Mouse (Mus musculus) limb, embryonic 11.5 days (tissue): Measurements from ENCODE around the gene Grid2ip. TPM values are rescaled to one million over a fixed set of nuclear protein-coding genes. Genes with fewer than 3 reads are reported as not detected.

Experiments used
- ATAC-seq: fragments of 200-750 bp; cut with Nextera tagmentation; 2 replicates; pipeline ENCODE4 v1.8.0; 2017; ENCODE audit warnings: low read depth; ENCODE audit not compliant: insufficient number of reproducible peaks, low FRiP score, low TSS enrichment
- DNase-seq: peaks from one replicate; pipeline ENCODE4 v3.0.0-alpha.2; 2015; ENCODE audit warnings: low spot score
- H3K27ac ChIP-seq: fragments of 300-500 bp; sonication (generic); replicated peaks from 2 replicates; pipeline ENCODE4 v1.5.1; 2014; ENCODE audit warnings: low read depth, mild to moderate bottlenecking, low read length
- H3K27me3 ChIP-seq: fragments of 300-500 bp; sonication (generic); 2 replicates; pipeline ENCODE4 v1.6.1; 2014; ENCODE audit warnings: mild to moderate bottlenecking, low read length, mixed read lengths; ENCODE audit not compliant: control insufficient read depth, insufficient read depth
- H3K36me3 ChIP-seq: fragments of 300-500 bp; sonication (generic); 2 replicates; pipeline ENCODE4 v1.6.1; 2014; ENCODE audit warnings: mild to moderate bottlenecking, low read length, moderate library complexity, mixed read lengths; ENCODE audit not compliant: control insufficient read depth, insufficient read depth
- H3K4me1 ChIP-seq: fragments of 300-500 bp; sonication (generic); 2 replicates; pipeline ENCODE4 v1.6.1; 2014; ENCODE audit warnings: low read length, mixed read lengths; ENCODE audit not compliant: control insufficient read depth, insufficient read depth
- H3K4me2 ChIP-seq: fragments of 300-500 bp; sonication (generic); 2 replicates; pipeline ENCODE4 v1.6.1; 2014; ENCODE audit warnings: low read depth, mild to moderate bottlenecking, moderate library complexity; ENCODE audit not compliant: severe bottlenecking
- H3K4me3 ChIP-seq: fragments of 300-500 bp; sonication (generic); 2 replicates; pipeline ENCODE4 v1.5.1; 2014; ENCODE audit warnings: low read depth, low read length
- H3K9ac ChIP-seq: fragments of 300-500 bp; sonication (generic); 2 replicates; pipeline ENCODE4 v1.6.1; 2014; ENCODE audit warnings: mild to moderate bottlenecking, low read length
- H3K9me3 ChIP-seq: fragments of 300-500 bp; sonication (generic); 2 replicates; pipeline ENCODE4 v1.6.1; 2016; ENCODE audit warnings: low read length; ENCODE audit not compliant: control insufficient read depth
- WGBS: fragments of 180-500 bp; shearing (Covaris S2); extraction: QIAGEN DNeasy Blood & Tissue Kit; methylation state at CpG from one replicate; pipeline ENCODE4 v1.1.7; 2014; 5-methylcytosine and 5-hydroxymethylcytosine counted together
- polyA plus RNA-seq: library from polyadenylated mRNA; unstranded; fragments of >200 nt; fragmentation: Nextera tagmentation; extraction: Ambion mirVana; gene quantifications from 2 replicates; pipeline ENCODE4 v1.2.1, GENCODE M21; 2014

Gene Grid2ip
- polyA plus RNA-seq, 1 experiment from 2014 or later = 0.31 TPM

DNA sequence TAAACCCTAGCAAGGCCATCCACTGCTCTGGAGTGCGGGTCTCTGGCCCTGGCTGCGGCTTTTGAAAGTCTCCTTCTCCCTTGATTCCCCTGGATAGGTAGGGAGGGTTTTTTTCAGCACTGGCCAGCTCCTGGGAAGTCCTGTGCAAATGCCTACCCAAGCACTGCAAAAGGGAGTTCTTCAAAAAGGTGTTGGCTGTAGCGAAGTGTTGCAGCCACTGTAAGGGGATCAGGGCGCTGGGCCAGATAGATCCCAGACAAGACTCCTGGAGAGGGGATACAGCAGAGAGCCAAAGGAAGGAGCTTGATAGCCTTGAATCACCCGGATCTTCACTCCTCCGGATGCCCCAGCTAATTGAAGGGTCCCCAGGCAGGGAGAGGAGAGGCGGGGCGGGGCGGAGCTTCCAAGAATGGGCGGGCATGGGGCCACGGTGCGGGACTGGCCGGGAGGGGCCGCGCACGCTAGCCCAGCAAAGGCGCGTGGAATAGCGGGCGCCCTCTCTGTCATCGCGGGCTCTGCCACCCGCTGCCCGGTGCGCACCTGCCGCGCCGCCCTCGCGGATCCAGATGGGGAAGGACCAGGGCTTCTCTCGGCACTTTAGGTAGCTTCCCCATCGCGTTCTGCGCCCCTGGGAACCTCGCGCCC, 12.6 kb downstream of the Grid2ip start:
- Histone ChIP-seq H3K4me1 (peaks cover 9% of the 10 kb centered on the region), H3K27ac (no peak overlapping the region), H3K9me3 (no peaks in the 10 kb centered on the region), H3K27me3 (peaks cover 76% of the 10 kb centered on the region), H3K4me3 (no peak overlapping the region), H3K36me3 (no peaks in the 10 kb centered on the region), H3K4me2 (peak overlapping the region; percentile 36), H3K9ac (no peak overlapping the region)
- peak; percentile 36 for DNase-seq
- 1% methylated on average over 30 of the region's 36 CpGs for WGBS
- no peak for ATAC-seq

DNA sequence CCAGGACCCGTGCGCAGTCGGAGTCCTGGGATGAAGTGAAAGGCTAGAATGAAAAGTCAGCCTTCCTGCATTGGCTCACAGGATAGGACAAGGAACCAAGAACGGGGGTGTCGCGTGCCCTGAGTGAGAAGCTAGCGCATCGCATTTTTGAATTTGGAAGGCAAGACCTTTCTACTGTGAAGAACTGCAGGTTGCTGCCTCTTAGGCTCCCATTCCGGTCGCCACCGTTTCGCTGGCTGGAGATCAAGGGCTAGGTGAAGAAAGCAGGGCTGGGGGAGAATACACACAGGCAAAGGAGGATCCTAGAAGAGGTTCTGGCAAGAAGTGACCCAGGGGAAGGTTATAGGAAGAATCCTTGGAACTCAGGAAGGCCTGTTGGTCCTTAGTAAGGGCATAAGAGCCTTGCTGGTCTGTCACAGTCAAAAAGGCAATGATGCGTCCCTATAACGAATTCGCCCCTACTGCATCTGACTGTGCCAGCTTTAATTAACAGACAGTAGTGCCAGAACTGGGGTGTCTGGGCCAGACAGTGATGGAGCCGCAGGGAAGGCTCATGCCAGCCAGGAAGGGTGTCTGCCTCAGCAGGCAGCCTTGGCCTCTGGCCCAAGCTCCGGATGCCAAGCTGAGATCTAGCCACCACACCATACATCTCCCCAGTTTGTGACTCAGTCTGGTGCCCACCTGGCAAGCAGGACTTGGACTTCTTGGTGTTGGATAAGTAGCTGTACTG, 13.4 kb downstream of the Grid2ip start:
- Histone ChIP-seq H3K36me3 (no peaks in the 10 kb centered on the region), H3K9me3 (no peaks in the 10 kb centered on the region), H3K27me3 (peaks cover 79% of the 10 kb centered on the region), H3K9ac (no peak overlapping the region), H3K4me2 (peak overlapping the region; percentile 36; the same call in 1 of the 2 replicates), H3K4me1 (peaks cover 9% of the 10 kb centered on the region), H3K27ac (no peak overlapping the region), H3K4me3 (no peak overlapping the region)
- no peak for DNase-seq
- WGBS = 25% methylated on average over 17 of the region's 17 CpGs
- ATAC-seq = no peak

DNA sequence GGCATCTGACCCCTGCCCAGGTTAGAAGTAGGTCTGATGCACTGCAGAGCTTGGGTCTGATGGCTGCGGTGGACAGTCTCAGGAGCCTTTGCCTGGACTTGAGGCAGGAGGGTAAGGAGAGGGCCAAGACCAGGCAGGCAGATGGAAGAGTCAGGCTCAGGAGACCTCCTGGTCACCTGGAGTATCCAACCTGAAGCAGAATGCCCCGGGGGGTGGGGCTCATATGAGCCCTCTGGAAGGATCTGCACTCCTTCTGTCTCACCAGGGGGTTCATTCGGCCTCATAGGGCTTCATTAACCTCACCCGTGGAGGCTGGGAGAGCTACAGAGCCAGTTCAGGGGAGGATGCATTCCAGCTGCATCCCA, 14.0 kb downstream of the Grid2ip start:
- ATAC-seq (no peak), DNase-seq (no peak)
- Histone ChIP-seq H3K9me3 (no peaks in the 10 kb centered on the region), H3K27me3 (peaks cover 77% of the 10 kb centered on the region), H3K4me3 (no peak overlapping the region), H3K36me3 (no peaks in the 10 kb centered on the region), H3K4me1 (peaks cover 9% of the 10 kb centered on the region), H3K9ac (no peak overlapping the region), H3K4me2 (no peak overlapping the region), H3K27ac (no peak overlapping the region)
- WGBS = 59% methylated on average over 4 of the region's 4 CpGs

DNA sequence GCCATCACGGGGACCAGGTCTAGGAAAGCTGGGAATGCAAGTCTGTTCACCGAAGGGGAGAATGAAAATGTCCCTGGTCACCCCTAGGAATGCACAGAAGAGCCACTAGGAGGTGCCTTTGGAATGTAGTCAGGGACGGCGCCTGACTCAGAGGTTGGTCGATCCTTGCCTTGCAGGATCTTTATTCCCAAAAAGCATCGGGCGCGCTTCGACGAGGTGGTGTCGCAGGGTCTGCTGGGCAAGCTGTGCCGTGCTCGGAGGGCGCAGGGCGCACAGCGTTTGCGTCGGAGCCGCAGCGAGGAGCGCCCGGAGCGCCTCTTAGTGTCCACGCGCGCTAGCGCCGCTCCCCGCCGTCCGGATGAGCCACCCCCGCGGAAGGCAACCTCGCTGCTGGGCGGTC, 15.7 kb downstream of the Grid2ip start:
- WGBS = under 1% methylated on average over 35 of the region's 35 CpGs
- Histone ChIP-seq H3K4me1 (peaks cover 9% of the 10 kb centered on the region), H3K4me3 (peak overlapping the region; percentile 13; the same call in 1 of the 2 replicates), H3K9ac (no peak overlapping the region), H3K9me3 (no peaks in the 10 kb centered on the region; the same call in 1 of the 2 replicates), H3K27me3 (peaks cover 73% of the 10 kb centered on the region), H3K4me2 (peak overlapping the region; percentile 43), H3K36me3 (no peaks in the 10 kb centered on the region), H3K27ac (no peak overlapping the region)
- ATAC-seq = no peak
- peak; percentile 37 for DNase-seq

DNA sequence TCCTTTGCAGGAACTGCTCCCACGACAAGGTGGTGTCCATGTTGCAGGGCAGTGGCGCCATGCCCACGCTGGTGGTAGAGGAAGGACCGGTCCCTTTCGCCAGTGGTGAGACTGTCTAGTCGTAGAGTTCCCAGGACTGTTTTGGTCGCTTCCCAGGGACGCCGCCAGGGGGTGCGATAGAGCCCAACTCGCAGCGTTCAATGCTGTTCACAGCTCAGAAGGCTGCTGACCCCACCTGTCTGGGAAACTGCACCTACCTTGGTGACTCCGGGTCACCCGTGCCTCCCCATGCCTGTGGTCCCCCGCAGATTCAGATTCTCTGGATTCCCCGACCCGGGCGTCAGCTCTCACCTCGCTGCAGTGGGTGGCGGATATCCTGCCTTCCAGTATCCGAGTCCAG, 18.1 kb downstream of the Grid2ip start:
- ATAC-seq = peak; percentile 45
- peaks cover 3% of the 10 kb centered on the region; the same call in 1 of the 2 replicates for H3K4me1 ChIP-seq
- 10% methylated on average over 21 of the region's 21 CpGs for WGBS
- peak; percentile 86 for DNase-seq
- H3K27ac ChIP-seq = no peak overlapping the region
- no peaks in the 10 kb centered on the region; the same call in 1 of the 2 replicates for H3K9me3 ChIP-seq
- no peak overlapping the region for H3K9ac ChIP-seq
- no peak overlapping the region for H3K4me3 ChIP-seq
- peaks cover 49% of the 10 kb centered on the region for H3K27me3 ChIP-seq
- H3K36me3 ChIP-seq = no peaks in the 10 kb centered on the region
- no peak overlapping the region for H3K4me2 ChIP-seq

DNA sequence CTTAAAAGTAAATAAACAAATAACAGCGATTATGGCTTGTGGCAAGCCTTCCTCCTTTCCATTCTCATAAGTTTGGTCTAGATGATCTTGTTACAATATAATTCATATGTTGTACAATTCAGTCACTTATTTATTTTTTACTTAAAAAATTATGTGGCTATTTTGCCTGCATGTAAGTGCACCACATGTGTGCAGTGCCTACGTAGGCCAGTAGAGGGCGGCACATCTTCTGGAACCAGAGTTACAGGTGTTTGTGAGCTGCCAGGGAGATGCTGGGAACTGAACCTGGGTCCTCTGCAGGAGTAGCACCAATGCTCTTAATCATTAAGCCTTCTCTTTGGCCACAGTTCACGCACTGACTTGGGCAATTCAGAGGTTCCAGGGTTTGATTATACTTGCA, 19.0 kb downstream of the Grid2ip start:
- no peak for DNase-seq
- no peaks in the 10 kb centered on the region; the same call in 1 of the 2 replicates for H3K9me3 ChIP-seq
- no peak overlapping the region for H3K4me3 ChIP-seq
- 86% methylated on average over 4 of the region's 4 CpGs for WGBS
- H3K27ac ChIP-seq = no peak overlapping the region
- H3K36me3 ChIP-seq = no peaks in the 10 kb centered on the region
- H3K4me1 ChIP-seq = peaks cover 3% of the 10 kb centered on the region; the same call in 1 of the 2 replicates
- ATAC-seq = no peak
- no peak overlapping the region for H3K4me2 ChIP-seq
- no peak overlapping the region for H3K9ac ChIP-seq
- H3K27me3 ChIP-seq = peaks cover 40% of the 10 kb centered on the region

DNA sequence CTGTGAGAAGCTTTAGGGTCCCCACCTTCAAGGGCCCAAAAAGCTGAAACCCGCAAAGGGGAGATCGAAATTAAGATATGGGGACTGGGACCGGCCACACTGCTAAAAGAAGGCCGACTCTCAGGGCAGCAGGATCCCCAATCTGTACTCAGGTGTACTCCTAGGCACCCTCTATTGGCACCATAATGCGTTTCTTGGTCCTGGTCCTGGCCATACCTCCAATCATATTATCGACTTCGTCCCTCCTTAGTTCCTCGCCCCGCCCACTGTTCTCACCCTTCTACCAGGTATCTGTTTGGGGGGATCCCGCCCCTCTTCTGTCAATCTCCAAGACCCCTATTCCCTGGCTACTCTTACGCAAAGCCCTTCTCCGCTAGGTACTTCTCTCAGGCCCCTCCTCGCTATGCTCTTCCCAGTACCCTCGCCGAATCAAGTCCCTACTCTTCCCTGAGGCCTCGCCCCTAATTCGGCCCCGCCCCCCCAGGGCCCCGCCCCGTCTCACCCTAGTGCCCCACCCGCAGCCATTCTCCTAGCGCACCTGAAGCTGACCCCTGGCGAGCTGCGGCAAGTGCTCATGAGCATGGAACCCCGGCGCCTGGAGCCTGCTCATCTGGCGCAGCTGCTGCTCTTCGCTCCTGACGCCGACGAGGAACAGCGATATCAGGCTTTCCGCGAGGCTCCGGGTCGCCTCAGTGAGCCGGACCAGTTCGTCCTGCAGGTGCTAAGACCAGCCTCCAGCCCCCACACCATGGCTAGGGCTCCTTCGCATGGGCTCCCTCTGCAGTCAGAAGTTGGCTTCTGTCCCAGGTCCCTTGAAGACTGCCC, 29.9 kb downstream of the Grid2ip start:
- H3K9me3 ChIP-seq = no peaks in the 10 kb centered on the region
- H3K4me2 ChIP-seq = peak overlapping the region; percentile 47
- H3K4me1 ChIP-seq = no peaks in the 10 kb centered on the region; the same call in 1 of the 2 replicates
- H3K36me3 ChIP-seq = no peaks in the 10 kb centered on the region
- H3K4me3 ChIP-seq = peak overlapping the region; percentile 23
- H3K27me3 ChIP-seq = peaks cover 17% of the 10 kb centered on the region
- 8% methylated on average over 39 of the region's 39 CpGs for WGBS
- ATAC-seq (0 out of 2 replicates have a peak, but pooled peaks have one; percentile 54), DNase-seq (peak; percentile 61)
- H3K9ac ChIP-seq = no peak overlapping the region
- H3K27ac ChIP-seq = no peak overlapping the region

DNA sequence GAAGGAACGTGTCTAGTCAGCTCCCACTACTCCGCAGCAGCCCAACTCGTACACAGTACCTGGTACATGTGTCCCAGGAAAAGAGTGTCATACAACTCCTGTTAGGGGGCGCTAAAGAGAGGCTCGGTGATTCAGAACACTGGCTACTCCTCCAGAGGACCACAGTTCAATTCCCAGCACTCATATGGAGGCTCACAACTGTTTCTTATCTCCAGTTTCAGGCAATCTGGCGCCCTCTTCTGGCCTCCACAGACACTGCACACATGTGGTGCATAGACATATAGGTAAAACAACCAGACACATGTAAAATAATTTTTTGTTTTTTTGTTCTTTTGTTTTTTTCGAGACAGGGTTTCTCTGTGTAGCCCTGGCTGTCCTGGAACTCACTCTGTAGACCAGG, 37.0 kb downstream of the Grid2ip start:
- 79% methylated on average over 7 of the region's 7 CpGs for WGBS
- Histone ChIP-seq H3K27ac (no peak overlapping the region), H3K4me3 (no peak overlapping the region), H3K27me3 (no peaks in the 10 kb centered on the region), H3K4me2 (no peak overlapping the region), H3K36me3 (no peaks in the 10 kb centered on the region), H3K9me3 (no peaks in the 10 kb centered on the region), H3K9ac (no peak overlapping the region), H3K4me1 (no peaks in the 10 kb centered on the region)
- DNase-seq (no peak), ATAC-seq (no peak)
